Mouse (Mus musculus) embryonic stem cell, embryonic (primary cell): ENCODE results near the gene Phlda1.

Source experiments
- CTCF ChIA-PET, 4 experiments: fragments of 300-600 bp in 2 of 4; fragments of 350-600 bp in 2 of 4; sonication (Branson Sonifier 250); formaldehyde crosslinking; loops; one replicate each; lab custom pipeline; 2022; ENCODE audit warnings: inconsistent platforms in 2 of 4; lab: Charles Lee
- POLR2A ChIA-PET, 4 experiments: fragments of 300-600 bp in 2 of 4; fragments of 350-600 bp in 2 of 4; sonication (Branson Sonifier 250); formaldehyde crosslinking; loops; one replicate each; lab custom pipeline; 2022; ENCODE audit warnings: antibody characterized with exemption in 4 of 4, inconsistent platforms in 1 of 4; lab: Charles Lee

Phlda1 gene

GRCm38 (mm10) chr10:111514282-111514885, 8.3 kb downstream of the Phlda1 start:
- POLR2A ChIA-PET = interaction anchor here in 1 of 4 experiments (0.6 kb wide), 1 partner anchor 11 kb away, joined by 3 read pairs; no protein-coding TSS in a partner anchor
- CTCF ChIA-PET = interaction anchor here in 1 of 4 experiments (1.4 kb wide), 1 partner anchor 12 kb away, joined by 4 read pairs; no protein-coding TSS in a partner anchor

- ChIA-PET CTCF (interaction anchor here in 3 of 4 experiments (0.6 to 1.4 kb wide), 3 partner anchors 13 to 327 kb away, joined by 4 read pairs; no protein-coding TSS in a partner anchor), POLR2A (interaction anchor here in 3 of 4 experiments (0.5 to 1.1 kb wide), 6 partner anchors 8 to 273 kb away, joined by 3 to 4 read pairs (median 3); partner anchors contain the start of genes Phlda1 (in 2 of the 3) and Bbs10 (in 1 of the 3))
Measured at GRCm38 (mm10) chr10:111515071-111516010, 9.3 kb downstream of the Phlda1 start.

GRCm38 (mm10) chr10:111516172-111516588, 10.1 kb downstream of the Phlda1 start:
- ChIA-PET POLR2A (interaction anchor here in 3 of 4 experiments (0.7 to 1.1 kb wide), 3 partner anchors 10 to 46 kb away, joined by 3 to 4 read pairs (median 4); partner anchors contain the start of gene Phlda1 (in 2 of the 3)), CTCF (interaction anchor here (0.5 to 1.4 kb wide), 4 partner anchors 12 to 326 kb away, joined by 4 read pairs; no protein-coding TSS in a partner anchor)

- ChIA-PET POLR2A (interaction anchor here in 1 of 4 experiments (1.0 kb wide), 1 partner anchor 11 kb away, joined by 4 read pairs; the partner anchor contains the start of gene Phlda1), CTCF (interaction anchor here in 1 of 4 experiments (0.5 kb wide), 1 partner anchor 13 kb away, joined by 4 read pairs; no protein-coding TSS in a partner anchor)
Measured at GRCm38 (mm10) chr10:111516804-111517436, 10.8 kb downstream of the Phlda1 start.

- ChIA-PET POLR2A (interaction anchor here in 1 of 4 experiments (0.5 kb wide), 1 partner anchor 58 kb away, joined by 6 read pairs; no protein-coding TSS in a partner anchor), CTCF (no interaction called here)
Measured at GRCm38 (mm10) chr10:111518350-111518749, 12.3 kb downstream of the Phlda1 start.

- CTCF ChIA-PET = no interaction called here
- POLR2A ChIA-PET = no interaction called here
Measured at GRCm38 (mm10) chr10:111519620-111520370, 13.7 kb downstream of the Phlda1 start.

- ChIA-PET CTCF (no interaction called here), POLR2A (no interaction called here)
Measured at GRCm38 (mm10) chr10:111520621-111521020, 14.5 kb downstream of the Phlda1 start.

- POLR2A ChIA-PET = interaction anchor here in 1 of 4 experiments (0.6 kb wide), 1 partner anchor 623 kb away, joined by 3 read pairs; no protein-coding TSS in a partner anchor
- CTCF ChIA-PET = interaction anchor here in 1 of 4 experiments (0.9 kb wide), 1 partner anchor 98 kb away, joined by 3 read pairs; no protein-coding TSS in a partner anchor
Measured at GRCm38 (mm10) chr10:111521636-111522035, 15.6 kb downstream of the Phlda1 start.

- POLR2A ChIA-PET = interaction anchor here in 1 of 4 experiments (0.6 kb wide), 1 partner anchor 623 kb away, joined by 3 read pairs; no protein-coding TSS in a partner anchor
- CTCF ChIA-PET = interaction anchor here in 1 of 4 experiments (0.9 kb wide), 1 partner anchor 97 kb away, joined by 3 read pairs; no protein-coding TSS in a partner anchor
Measured at GRCm38 (mm10) chr10:111522230-111522629, 16.1 kb downstream of the Phlda1 start.

GRCm38 (mm10) chr10:111523894-111524293, 17.8 kb downstream of the Phlda1 start:
- CTCF ChIA-PET = interaction anchor here in 1 of 4 experiments (0.6 kb wide), 1 partner anchor 112 kb away, joined by 3 read pairs; no protein-coding TSS in a partner anchor
- POLR2A ChIA-PET = interaction anchor here in 2 of 4 experiments (0.9 to 1.1 kb wide), 3 partner anchors 18 to 248 kb away, joined by 3 read pairs; partner anchors contain the start of gene Phlda1 (in 1 of the 2)

GRCm38 (mm10) chr10:111527057-111527456, 21.0 kb downstream of the Phlda1 start:
- ChIA-PET POLR2A (no interaction called here), CTCF (no interaction called here)

GRCm38 (mm10) chr10:111527613-111528012, 21.5 kb downstream of the Phlda1 start:
- POLR2A ChIA-PET = no interaction called here
- CTCF ChIA-PET = no interaction called here

GRCm38 (mm10) chr10:111528283-111528682, 22.2 kb downstream of the Phlda1 start:
- CTCF ChIA-PET = no interaction called here
- POLR2A ChIA-PET = no interaction called here

- CTCF ChIA-PET = no interaction called here
- POLR2A ChIA-PET = no interaction called here
Measured at GRCm38 (mm10) chr10:111530398-111530797, 24.3 kb downstream of the Phlda1 start.

GRCm38 (mm10) chr10:111534691-111535090, 28.6 kb downstream of the Phlda1 start:
- ChIA-PET POLR2A (no interaction called here), CTCF (no interaction called here)

GRCm38 (mm10) chr10:111537410-111537809, 31.3 kb downstream of the Phlda1 start:
- ChIA-PET POLR2A (interaction anchor here in 3 of 4 experiments (0.5 to 1.1 kb wide), 5 partner anchors 25 to 1216 kb away, joined by 3 to 8 read pairs (median 4); partner anchors contain the start of gene Phlda1 (in 1 of the 3)), CTCF (interaction anchor here in 1 of 4 experiments (0.7 kb wide), 1 partner anchor 11 kb away, joined by 3 read pairs; no protein-coding TSS in a partner anchor)

- POLR2A ChIA-PET = interaction anchor here in 3 of 4 experiments (0.8 to 1.9 kb wide), 7 partner anchors 9 to 393 kb away, joined by 3 to 6 read pairs (median 3); partner anchors contain the start of gene Phlda1 (in 1 of the 3)
- CTCF ChIA-PET = no interaction called here
Measured at GRCm38 (mm10) chr10:111539724-111540324, 33.7 kb downstream of the Phlda1 start.
